Mouse (Mus musculus): ENCODE measurements around the gene Inpp5a. TPM values are rescaled to one million over a fixed set of nuclear protein-coding genes. Genes with fewer than 3 reads are reported as not detected.
A peak's percentile ranks its signal among the peaks of the same experiment; 100 is the strongest.

Inpp5a gene
- polyA plus RNA-seq, 1 experiment from 2014 or later, result 25.2 TPM

GRCm38 (mm10) chr7:139360890-139361559 lies 27.9 kb upstream of the Inpp5a start:
- Histone ChIP-seq H3K9me3 (ENCODE audit: control insufficient read depth, low read length) (no peaks in the 10 kb centered on the region), H3K36me3 (ENCODE audit: control insufficient read depth, insufficient read depth, low read length) (no peaks in the 10 kb centered on the region), H3K4me1 (ENCODE audit: control insufficient read depth, insufficient read depth, low read length) (peaks cover 26% of the 10 kb centered on the region), H3K9ac (ENCODE audit: low read length) (no peak overlapping the region), H3K4me3 (ENCODE audit: low read depth, low read length) (no peak overlapping the region), H3K27ac (ENCODE audit: low read depth, low read length) (no peak overlapping the region), H3K4me2 (no peak overlapping the region), H3K27me3 (ENCODE audit: control insufficient read depth, insufficient read depth, low read length) (no peaks in the 10 kb centered on the region)
- DNase-seq (ENCODE audit: low spot score, missing footprints) (no peak), ATAC-seq (ENCODE audit: low FRiP score) (no peak)
- WGBS, result 92% methylated on average over 3 of the region's 3 CpGs

GRCm38 (mm10) chr7:139361799-139362198 lies 27.1 kb upstream of the Inpp5a start:
- H3K9ac ChIP-seq (ENCODE audit: low read length), result no peak overlapping the region
- no peak for DNase-seq (ENCODE audit: low spot score, missing footprints)
- H3K27me3 ChIP-seq (ENCODE audit: control insufficient read depth, insufficient read depth, low read length), result no peaks in the 10 kb centered on the region
- ATAC-seq (ENCODE audit: low FRiP score), result no peak
- H3K36me3 ChIP-seq (ENCODE audit: control insufficient read depth, insufficient read depth, low read length), result no peaks in the 10 kb centered on the region
- peaks cover 26% of the 10 kb centered on the region for H3K4me1 ChIP-seq (ENCODE audit: control insufficient read depth, insufficient read depth, low read length)
- no peaks in the 10 kb centered on the region for H3K9me3 ChIP-seq (ENCODE audit: control insufficient read depth, low read length)
- WGBS, result 89% methylated on average over 5 of the region's 5 CpGs
- no peak overlapping the region for H3K4me2 ChIP-seq
- H3K27ac ChIP-seq (ENCODE audit: low read depth, low read length), result no peak overlapping the region
- no peak overlapping the region for H3K4me3 ChIP-seq (ENCODE audit: low read depth, low read length)

GRCm38 (mm10) chr7:139362514-139362913 lies 26.4 kb upstream of the Inpp5a start:
- ATAC-seq (ENCODE audit: low FRiP score) (no peak), DNase-seq (ENCODE audit: low spot score, missing footprints) (no peak)
- H3K27ac ChIP-seq (ENCODE audit: low read depth, low read length), result no peak overlapping the region
- WGBS, result 93% methylated on average over 3 of the region's 3 CpGs
- H3K4me1 ChIP-seq (ENCODE audit: control insufficient read depth, insufficient read depth, low read length), result peaks cover 26% of the 10 kb centered on the region
- H3K4me2 ChIP-seq, result no peak overlapping the region
- H3K4me3 ChIP-seq (ENCODE audit: low read depth, low read length), result no peak overlapping the region
- no peak overlapping the region for H3K9ac ChIP-seq (ENCODE audit: low read length)
- H3K9me3 ChIP-seq (ENCODE audit: control insufficient read depth, low read length), result no peaks in the 10 kb centered on the region
- no peaks in the 10 kb centered on the region for H3K27me3 ChIP-seq (ENCODE audit: control insufficient read depth, insufficient read depth, low read length)
- no peaks in the 10 kb centered on the region for H3K36me3 ChIP-seq (ENCODE audit: control insufficient read depth, insufficient read depth, low read length)

GRCm38 (mm10) chr7:139363281-139364004 lies 25.5 kb upstream of the Inpp5a start:
- Histone ChIP-seq H3K9me3 (ENCODE audit: control insufficient read depth, low read length) (no peaks in the 10 kb centered on the region), H3K36me3 (ENCODE audit: control insufficient read depth, insufficient read depth, low read length) (no peaks in the 10 kb centered on the region), H3K9ac (ENCODE audit: low read length) (peak overlapping the region; percentile 10; the same call in 1 of the 2 replicates), H3K4me1 (ENCODE audit: control insufficient read depth, insufficient read depth, low read length) (peaks cover 26% of the 10 kb centered on the region), H3K27me3 (ENCODE audit: control insufficient read depth, insufficient read depth, low read length) (no peaks in the 10 kb centered on the region), H3K27ac (ENCODE audit: low read depth, low read length) (peak overlapping the region; percentile 32), H3K4me2 (no peak overlapping the region; the same call in 1 of the 2 replicates), H3K4me3 (ENCODE audit: low read depth, low read length) (no peak overlapping the region)
- ATAC-seq (ENCODE audit: low FRiP score) (peak; percentile 62), DNase-seq (ENCODE audit: low spot score, missing footprints) (peak; percentile 93)
- WGBS, result 51% methylated on average over 13 of the region's 13 CpGs

- Histone ChIP-seq H3K36me3 (ENCODE audit: control insufficient read depth, insufficient read depth, low read length) (no peaks in the 10 kb centered on the region), H3K9me3 (ENCODE audit: control insufficient read depth, low read length) (no peaks in the 10 kb centered on the region), H3K4me2 (no peak overlapping the region), H3K9ac (ENCODE audit: low read length) (0 out of 2 replicates have a peak overlapping the region, but pooled peaks have one; percentile 42), H3K4me3 (ENCODE audit: low read depth, low read length) (no peak overlapping the region), H3K27me3 (ENCODE audit: control insufficient read depth, insufficient read depth, low read length) (no peaks in the 10 kb centered on the region), H3K4me1 (ENCODE audit: control insufficient read depth, insufficient read depth, low read length) (peaks cover 26% of the 10 kb centered on the region), H3K27ac (ENCODE audit: low read depth, low read length) (peak overlapping the region; percentile 32)
- peak; percentile 94 for DNase-seq (ENCODE audit: low spot score, missing footprints)
- ATAC-seq (ENCODE audit: low FRiP score), result peak; percentile 88
- WGBS, result 11% methylated on average over 9 of the region's 9 CpGs
These were observed 24.8 kb upstream of the Inpp5a start for GRCm38 (mm10) chr7:139364005-139364557.

GRCm38 (mm10) chr7:139364936-139365830 lies 23.7 kb upstream of the Inpp5a start:
- Histone ChIP-seq H3K27me3 (ENCODE audit: control insufficient read depth, insufficient read depth, low read length) (no peaks in the 10 kb centered on the region), H3K36me3 (ENCODE audit: control insufficient read depth, insufficient read depth, low read length) (no peaks in the 10 kb centered on the region), H3K4me2 (no peak overlapping the region), H3K9me3 (ENCODE audit: control insufficient read depth, low read length) (no peaks in the 10 kb centered on the region), H3K27ac (ENCODE audit: low read depth, low read length) (no peak overlapping the region), H3K4me3 (ENCODE audit: low read depth, low read length) (no peak overlapping the region), H3K9ac (ENCODE audit: low read length) (no peak overlapping the region), H3K4me1 (ENCODE audit: control insufficient read depth, insufficient read depth, low read length) (peaks cover 26% of the 10 kb centered on the region)
- ATAC-seq (ENCODE audit: low FRiP score) (no peak), DNase-seq (ENCODE audit: low spot score, missing footprints) (no peak)
- WGBS, result 88% methylated on average over 13 of the region's 13 CpGs

- ATAC-seq (ENCODE audit: low FRiP score) (no peak), DNase-seq (ENCODE audit: low spot score, missing footprints) (no peak)
- WGBS, result 89% methylated on average over 3 of the region's 3 CpGs
These were observed 22.8 kb upstream of the Inpp5a start for GRCm38 (mm10) chr7:139366131-139366530.

GRCm38 (mm10) chr7:139366549-139366948 lies 22.4 kb upstream of the Inpp5a start:
- H3K9ac ChIP-seq (ENCODE audit: low read length), result no peak overlapping the region
- H3K4me1 ChIP-seq (ENCODE audit: control insufficient read depth, insufficient read depth, low read length), result peaks cover 26% of the 10 kb centered on the region
- no peaks in the 10 kb centered on the region for H3K9me3 ChIP-seq (ENCODE audit: control insufficient read depth, low read length)
- ATAC-seq (ENCODE audit: low FRiP score) (no peak), DNase-seq (ENCODE audit: low spot score, missing footprints) (no peak)
- no peak overlapping the region for H3K4me2 ChIP-seq
- no peak overlapping the region for H3K4me3 ChIP-seq (ENCODE audit: low read depth, low read length)
- no peaks in the 10 kb centered on the region for H3K27me3 ChIP-seq (ENCODE audit: control insufficient read depth, insufficient read depth, low read length)
- H3K27ac ChIP-seq (ENCODE audit: low read depth, low read length), result no peak overlapping the region
- WGBS, result 73% methylated on average over 4 of the region's 4 CpGs
- H3K36me3 ChIP-seq (ENCODE audit: control insufficient read depth, insufficient read depth, low read length), result no peaks in the 10 kb centered on the region

More at GRCm38 (mm10) chr7:139366131-139366530, 22.8 kb upstream of the Inpp5a start:
- Histone ChIP-seq H3K27me3 (ENCODE audit: control insufficient read depth, insufficient read depth, low read length) (no peaks in the 10 kb centered on the region), H3K4me1 (ENCODE audit: control insufficient read depth, insufficient read depth, low read length) (peaks cover 26% of the 10 kb centered on the region), H3K27ac (ENCODE audit: low read depth, low read length) (no peak overlapping the region), H3K9me3 (ENCODE audit: control insufficient read depth, low read length) (no peaks in the 10 kb centered on the region), H3K9ac (ENCODE audit: low read length) (no peak overlapping the region), H3K36me3 (ENCODE audit: control insufficient read depth, insufficient read depth, low read length) (no peaks in the 10 kb centered on the region), H3K4me3 (ENCODE audit: low read depth, low read length) (no peak overlapping the region), H3K4me2 (no peak overlapping the region)

Measured in midbrain, embryonic 11.5 days (tissue).